9 mouse cellular contexts compared by ENCODE assay signal in the genomic region with DNA sequence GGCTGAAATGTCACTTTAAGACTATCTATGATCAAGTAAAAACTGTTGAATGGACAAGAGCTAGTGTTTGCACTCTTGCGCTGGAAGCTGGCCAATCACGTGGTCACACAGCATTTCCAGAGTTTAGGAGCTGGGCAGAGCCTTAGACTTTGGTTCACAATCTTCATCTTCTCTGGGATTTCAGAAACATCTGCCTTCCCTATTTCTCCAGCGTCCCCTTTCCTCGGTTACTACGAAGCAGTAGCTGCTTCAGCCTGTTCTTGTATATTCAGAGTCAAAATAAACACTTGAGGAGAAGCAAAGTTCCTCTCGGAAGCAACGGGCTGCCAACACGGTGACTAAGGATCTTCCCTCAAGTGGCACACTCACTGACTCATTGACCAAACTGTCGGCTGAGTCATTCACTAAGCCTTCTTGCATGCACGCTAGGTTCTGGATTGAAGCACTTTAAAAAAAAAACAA. TPM values are rescaled to one million over a fixed set of nuclear protein-coding genes. Genes with fewer than 3 reads are reported as not detected.
DNase-seq lines count a peak whose midpoint lies in the region; ATAC-seq lines count a peak whose summit lies in the region.
"Had no signal": no experiment of that assay in that cellular context is flagged by ENCODE, and none has a peak within 500 bp of the region (broad histone marks: within the 10 kb centered on the region; RNA-seq: fewer than 3 reads in every experiment).

No protein-coding gene starts in this region.

- no peaks in the 10 kb centered on the region for H3K9me3 ChIP-seq in liver, embryonic 13.5 days (replicated peaks)
- no peaks in the 10 kb centered on the region for H3K9me3 ChIP-seq in forebrain, embryonic 13.5 days (replicated peaks)
- H3K9me3 ChIP-seq in forebrain, embryonic 14.5 days (replicated peaks; ENCODE audit: control insufficient read depth, low read length): no peaks in the 10 kb centered on the region
- H3K9me3 ChIP-seq: embryonic facial prominence, embryonic 13.5 days had no signal

- WGBS in liver, embryonic 13.5 days (ENCODE audit: insufficient replicate concordance): 16% methylated on average over 10 of the region's 10 CpGs
- WGBS in forebrain, embryonic 13.5 days: 73% methylated on average over 10 of the region's 10 CpGs
- WGBS in forebrain, embryonic 14.5 days: 69% methylated on average over 10 of the region's 10 CpGs

- H3K4me3 ChIP-seq in liver, embryonic 13.5 days (replicated peaks): no peak overlapping the region
- H3K4me3 ChIP-seq in forebrain, embryonic 13.5 days: no peak overlapping the region
- H3K4me3 ChIP-seq in forebrain, embryonic 14.5 days (ENCODE audit: low read depth, low read length): no peak overlapping the region
- H3K4me3 ChIP-seq: embryonic facial prominence, embryonic 13.5 days had no signal

- H3K4me1 ChIP-seq in liver, embryonic 13.5 days (replicated peaks): peaks cover 5% of the 10 kb centered on the region; the same call in 1 of the 2 replicates
- H3K4me1 ChIP-seq in forebrain, embryonic 13.5 days: no peaks in the 10 kb centered on the region
- no peaks in the 10 kb centered on the region for H3K4me1 ChIP-seq in forebrain, embryonic 14.5 days (ENCODE audit: control insufficient read depth, insufficient read depth, low read length)

- H3K27ac ChIP-seq in liver, embryonic 13.5 days: no peak overlapping the region
- no peak overlapping the region for H3K27ac ChIP-seq in forebrain, embryonic 13.5 days
- no peak overlapping the region for H3K27ac ChIP-seq in forebrain, embryonic 14.5 days (ENCODE audit: low read depth, low read length)
- H3K27ac ChIP-seq: embryonic facial prominence, embryonic 13.5 days had no signal

- peak overlapping the region; percentile 14; the same call in 1 of the 2 replicates for H3K4me2 ChIP-seq in liver, embryonic 13.5 days
- H3K4me2 ChIP-seq in forebrain, embryonic 13.5 days: no peak overlapping the region
- no peak overlapping the region for H3K4me2 ChIP-seq in forebrain, embryonic 14.5 days (ENCODE audit: low read length)
- H3K4me2 ChIP-seq: embryonic facial prominence, embryonic 13.5 days had no signal

- no peak for DNase-seq in frontal cortex, postnatal 10 days (ENCODE audit: low spot score in 2 of 2)
- DNase-seq in frontal cortex, postnatal 14 days (ENCODE audit: low spot score in 2 of 2): peak; percentile 23 to 30
- peak; percentile 57 to 62 for DNase-seq in heart, postnatal 36 days
- DNase-seq in liver, embryonic 13.5 days: no peak
- DNase-seq in ovary, postnatal 14 days (ENCODE audit: low spot score): peak; percentile 13
- DNase-seq in forebrain, embryonic 14.5 days (ENCODE audit: low spot score): no peak

- peak; percentile 98 for ATAC-seq in frontal cortex, adult (ENCODE audit: low TSS enrichment)
- no peak for ATAC-seq in liver, embryonic 13.5 days (ENCODE audit: low read depth)
- ATAC-seq in forebrain, embryonic 13.5 days: no peak
- ATAC-seq in forebrain, embryonic 14.5 days: no peak

- no peaks in the 10 kb centered on the region for H3K36me3 ChIP-seq in liver, embryonic 13.5 days
- H3K36me3 ChIP-seq in forebrain, embryonic 13.5 days (ENCODE audit: poor library complexity, severe bottlenecking): no peaks in the 10 kb centered on the region
- H3K36me3 ChIP-seq in forebrain, embryonic 14.5 days (ENCODE audit: control insufficient read depth, insufficient read depth, low read length): no peaks in the 10 kb centered on the region
- H3K36me3 ChIP-seq: embryonic facial prominence, embryonic 13.5 days had no signal

- H3K9ac ChIP-seq in liver, embryonic 13.5 days: no peak overlapping the region
- no peak overlapping the region for H3K9ac ChIP-seq in forebrain, embryonic 13.5 days
- no peak overlapping the region for H3K9ac ChIP-seq in forebrain, embryonic 14.5 days (ENCODE audit: low read length)
- H3K9ac ChIP-seq: embryonic facial prominence, embryonic 13.5 days had no signal

- H3K27me3 ChIP-seq in liver, embryonic 13.5 days: no peaks in the 10 kb centered on the region
- H3K27me3 ChIP-seq in forebrain, embryonic 13.5 days: no peaks in the 10 kb centered on the region
- no peaks in the 10 kb centered on the region for H3K27me3 ChIP-seq in forebrain, embryonic 14.5 days (replicated peaks; ENCODE audit: control insufficient read depth, insufficient read depth, low read length)
- H3K27me3 ChIP-seq: embryonic facial prominence, embryonic 13.5 days had no signal

- intact Hi-C loops in heart, postnatal 36 days (cut with DNase I): no loop called here

RNA-seq across cellular contexts. Expression of a gene that starts 8.9 kb away (rescaled TPM):
- total RNA-seq in heart, postnatal 36 days (2021): under 1 TPM; 0.33 to 0.42 TPM
- 15.2 and 15.5 TPM in 2 replicates for polyA plus RNA-seq in liver, embryonic 13.5 days (2015; fragmentation: Nextera tagmentation; extraction: Ambion mirVana)
- 63.8 and 67.4 TPM in 2 replicates for polyA plus RNA-seq in forebrain, embryonic 13.5 days (2015; fragmentation: Nextera tagmentation; extraction: Ambion mirVana)
- polyA plus RNA-seq in forebrain, embryonic 14.5 days (2014; fragmentation: Nextera tagmentation; extraction: Ambion mirVana): 58.3 and 74.7 TPM in 2 replicates

Comparison
In these comparisons a context has a peak if more than half of its experiments do, and no peak if none do; other contexts are left out.
1. DNase-seq: peak in frontal cortex, postnatal 14 days (2 of 2), heart, postnatal 36 days (2 of 2) and ovary, postnatal 14 days (single experiment); none in frontal cortex, postnatal 10 days (0 of 2), liver, embryonic 13.5 days (single experiment) and forebrain, embryonic 14.5 days (single experiment).